Mouse (Mus musculus) T-helper 2 cell (primary cell): ENCODE data around the gene Nupl1.

Experiments used
- in situ Hi-C: fragments of 300-600 bp; cut with MboI, MseI; formaldehyde crosslinking; loops from one replicate; pipeline ENCODE4 v1.15.1; 2025; ENCODE audit warnings: high pct_unique_total_duplicates

Nupl1 gene

DNA sequence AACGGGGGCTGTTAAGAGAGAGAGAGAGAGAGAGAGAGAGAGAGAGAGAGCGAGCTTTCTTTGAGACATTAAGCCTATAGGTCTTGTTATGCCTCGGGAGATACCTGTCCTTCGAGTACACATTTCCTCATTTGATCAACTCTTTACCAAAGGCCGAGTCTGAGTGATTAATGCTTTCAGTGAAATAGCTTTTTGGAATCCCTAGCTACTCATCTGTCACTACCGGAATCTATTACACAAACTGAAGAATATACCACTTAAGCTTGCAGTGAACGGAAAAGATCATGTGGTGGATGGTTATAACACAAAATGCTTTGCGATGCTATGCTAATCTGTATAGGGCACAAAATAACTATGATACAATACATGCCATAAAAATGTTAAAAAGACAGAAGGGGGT is 865 bp downstream of the Nupl1 start:
- in situ Hi-C loops: loop anchor here (10.0 kb wide), 1 partner anchor 464 kb away; no protein-coding TSS in a partner anchor

DNA sequence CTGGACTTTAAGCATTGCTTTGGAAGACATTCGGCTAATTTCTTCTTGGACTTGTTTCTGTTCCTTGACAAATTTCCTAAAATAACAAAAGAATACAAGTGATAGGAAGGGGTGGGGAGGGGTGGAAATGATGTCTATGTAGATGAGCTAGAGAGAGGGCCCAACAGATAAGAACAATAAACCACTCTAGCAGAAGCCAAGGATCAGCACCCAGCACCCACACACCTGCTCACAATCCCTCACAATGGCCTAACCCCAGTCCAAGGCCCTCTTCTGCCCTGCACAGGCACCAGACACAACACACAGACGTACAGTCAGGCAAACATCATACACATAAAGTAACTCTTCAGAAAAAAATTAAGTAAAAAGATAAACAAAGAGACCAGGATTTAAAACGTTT is 12.7 kb downstream of the Nupl1 start:
- in situ Hi-C loops: no loop called here

DNA sequence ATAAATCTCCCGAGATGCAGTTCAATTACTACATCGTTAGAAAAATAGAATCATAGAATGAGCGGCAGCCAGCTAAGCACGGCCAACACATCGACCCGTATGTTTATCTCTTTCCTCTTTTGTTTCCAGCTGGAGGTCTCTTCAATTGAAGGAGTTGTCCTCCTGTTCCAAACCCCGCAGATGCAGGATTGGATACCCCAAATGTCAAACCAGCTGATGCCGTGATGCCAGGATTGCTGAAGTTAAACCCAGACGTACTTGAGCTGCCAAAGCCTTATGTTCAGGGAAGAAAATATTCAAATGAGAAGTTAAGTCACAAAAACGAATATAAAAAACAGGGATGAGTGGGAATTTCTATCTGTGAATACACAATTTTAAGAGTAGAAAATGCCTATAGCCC is 31.3 kb downstream of the Nupl1 start:
- in situ Hi-C loops: no loop called here

DNA sequence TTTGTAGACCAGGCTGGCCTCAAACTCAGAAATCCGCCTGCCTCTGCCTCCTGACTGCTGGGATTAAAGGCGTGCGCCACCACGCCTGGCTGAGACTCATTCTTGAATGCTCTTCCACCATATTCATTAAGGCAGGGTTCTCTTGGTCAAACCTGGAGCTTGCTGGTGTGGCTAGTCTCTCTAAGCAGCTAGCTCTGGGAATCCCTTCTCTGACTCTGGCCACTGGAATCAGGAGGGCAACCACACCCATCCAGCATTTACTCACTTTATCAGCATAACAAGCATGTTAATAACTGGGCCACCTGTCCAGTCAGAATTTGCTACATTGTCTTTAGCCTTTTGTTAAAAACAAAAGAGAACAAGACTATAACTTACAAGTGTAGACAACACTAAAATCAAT is 33.6 kb downstream of the Nupl1 start:
- in situ Hi-C loops: no loop called here

DNA sequence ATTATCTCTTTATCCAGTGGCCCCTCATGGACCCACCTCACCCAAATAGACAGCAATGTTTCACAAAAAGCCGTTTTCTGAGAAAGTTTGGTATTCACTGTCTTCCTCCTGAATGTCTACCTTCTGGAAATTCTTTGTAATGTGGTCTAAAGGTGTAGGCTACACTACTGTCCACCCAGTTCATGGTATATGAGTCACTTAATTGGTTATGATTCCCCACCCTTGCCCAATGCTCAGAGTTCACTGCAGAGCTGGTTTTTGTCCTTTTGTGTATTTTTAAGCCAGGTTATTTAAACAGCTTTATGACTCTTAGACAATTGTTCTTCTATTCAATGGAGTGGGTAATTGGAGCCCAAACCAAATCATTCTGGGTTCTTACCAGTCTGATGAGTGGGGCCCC is 35.1 kb downstream of the Nupl1 start:
- in situ Hi-C loops: no loop called here

DNA sequence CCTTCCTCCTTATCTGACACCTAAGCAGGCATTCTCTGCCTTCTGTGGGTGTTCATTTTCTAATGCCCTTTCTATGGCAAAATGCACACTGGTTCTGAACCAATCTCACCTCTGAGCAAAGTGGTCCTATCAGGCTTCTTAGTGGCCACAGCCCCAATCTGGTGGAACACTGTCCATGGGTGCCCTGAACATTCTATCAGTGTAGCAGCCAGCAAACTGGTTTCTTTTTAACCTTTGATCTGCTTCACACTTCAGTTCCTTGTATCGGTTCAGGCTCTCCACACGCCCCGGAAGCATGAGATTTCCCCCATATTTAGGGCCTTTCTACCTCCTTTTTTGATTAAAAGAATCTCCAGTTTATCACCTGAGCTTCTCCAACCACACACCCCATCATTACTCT is 36.2 kb downstream of the Nupl1 start:
- in situ Hi-C loops: no loop called here

DNA sequence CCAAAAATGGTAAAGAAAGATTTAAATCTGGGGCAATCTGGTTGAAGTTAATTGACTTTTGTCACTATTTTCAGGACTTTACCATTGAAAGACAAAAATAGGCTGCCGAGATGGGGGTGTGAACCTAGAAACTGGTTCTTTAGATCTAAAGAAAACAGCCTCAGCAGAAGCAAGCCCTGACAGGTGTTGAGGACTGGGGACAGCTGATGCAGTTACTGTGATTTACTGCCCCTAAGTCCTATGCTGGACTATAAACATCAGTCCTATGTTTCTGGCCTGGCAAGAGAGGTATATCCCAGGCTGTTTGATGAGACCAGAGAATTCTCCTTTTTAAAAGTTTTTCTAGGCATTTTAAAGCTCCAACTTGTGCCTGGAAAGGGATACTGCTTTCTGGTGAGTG is 37.2 kb downstream of the Nupl1 start:
- in situ Hi-C loops: no loop called here

DNA sequence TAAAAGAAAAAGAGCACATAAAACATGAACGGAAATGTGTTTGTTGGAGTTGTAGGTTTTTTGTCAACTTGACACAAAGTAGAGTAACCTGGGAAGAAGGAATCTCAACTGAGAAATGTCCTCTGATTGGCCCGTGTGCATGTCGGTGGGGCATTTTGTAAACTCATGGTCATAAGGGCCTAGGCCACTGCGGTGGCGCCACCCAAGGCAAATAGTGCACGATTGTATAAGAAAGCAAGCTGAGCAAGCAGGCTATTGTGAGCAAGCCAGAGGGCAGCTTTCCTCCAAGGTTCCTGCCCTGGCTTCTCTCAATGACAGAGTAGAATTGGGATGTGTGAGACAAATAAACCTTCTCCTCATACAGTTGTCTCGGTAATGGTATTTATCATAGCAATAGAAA is 42.1 kb downstream of the Nupl1 start:
- in situ Hi-C loops: no loop called here

DNA sequence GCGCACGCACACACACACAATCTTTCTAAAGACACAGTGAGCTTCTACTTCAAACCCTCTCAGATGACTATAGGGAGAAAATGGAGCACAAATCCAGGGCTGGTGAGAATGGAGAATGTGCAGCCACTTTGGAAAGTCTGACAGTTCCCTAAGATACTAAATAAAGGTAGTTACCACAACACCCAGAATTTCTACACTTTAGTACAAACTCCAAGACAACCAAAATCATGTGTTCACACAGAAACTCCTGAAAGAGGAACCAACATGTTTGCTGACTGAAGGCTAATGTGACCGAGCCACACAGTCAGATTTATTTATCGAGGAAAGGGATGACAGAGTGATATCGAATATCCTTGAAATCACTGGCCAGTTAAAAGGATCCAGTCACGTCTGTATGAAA is 46.2 kb downstream of the Nupl1 start:
- in situ Hi-C loops: no loop called here

DNA sequence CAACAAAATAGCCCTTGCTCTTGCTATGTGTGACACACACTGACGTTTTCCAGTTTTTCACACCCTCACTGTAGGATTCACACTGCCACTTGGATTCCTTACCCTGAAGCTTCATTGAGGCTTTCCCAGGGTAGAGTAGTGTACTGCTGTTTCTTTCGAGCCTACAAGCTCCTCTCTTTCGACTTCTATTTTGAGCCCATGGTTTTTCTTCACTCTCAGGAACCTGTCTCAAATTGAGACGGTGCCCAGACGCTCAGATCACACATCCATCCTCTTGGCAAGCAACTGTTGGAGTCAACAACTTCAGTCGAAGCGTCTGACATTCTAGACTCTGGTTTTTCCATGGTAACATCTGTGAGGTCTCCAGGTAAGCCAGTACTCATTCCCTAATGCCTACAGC is 54.3 kb downstream of the Nupl1 start, which contains the start of gene Atp8a2:
Atp8a2 (minus strand) TSS at position 296 of the 400 bp plus-strand sequence.
- in situ Hi-C loops: loop anchor here (10.0 kb wide), 1 partner anchor 1968 kb away; no protein-coding TSS in a partner anchor

DNA sequence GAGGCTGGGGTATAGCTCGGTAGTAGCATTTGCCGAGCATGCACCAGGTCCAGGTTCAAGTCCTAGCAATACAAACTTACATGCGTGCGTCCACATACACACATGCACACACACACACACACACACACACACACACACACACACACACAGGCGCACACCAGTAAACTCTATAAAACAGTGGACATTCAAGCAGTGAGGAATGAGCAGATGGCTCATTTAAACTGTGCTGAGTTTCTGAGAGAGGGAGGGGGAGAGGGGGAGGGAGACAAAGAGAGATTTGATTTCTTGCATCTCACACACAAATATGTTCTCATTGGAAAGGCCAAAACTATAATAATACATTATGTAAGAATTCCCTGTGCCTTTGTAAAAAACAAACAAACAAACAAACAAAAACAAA is 55.2 kb downstream of the Nupl1 start:
- in situ Hi-C loops: loop anchor here (10.0 kb wide), 1 partner anchor 1969 kb away; no protein-coding TSS in a partner anchor

DNA sequence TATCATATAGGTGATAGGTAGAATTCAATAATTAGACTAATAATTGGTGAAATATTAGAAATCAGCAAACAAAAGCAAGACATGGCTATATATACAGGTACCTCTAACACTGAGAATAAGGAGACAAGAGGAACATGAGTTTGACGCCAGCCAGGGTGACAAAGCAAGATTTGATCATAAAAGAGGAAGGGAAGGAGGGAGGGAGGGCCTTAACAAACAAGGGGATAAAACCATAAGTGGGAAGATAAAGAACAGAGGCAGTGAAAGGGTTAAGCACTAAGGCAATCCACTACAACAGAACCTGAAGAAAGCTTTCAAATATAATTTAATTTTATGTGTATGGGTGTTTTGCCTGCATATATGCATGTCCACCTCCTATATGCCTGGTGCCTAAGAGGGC is 56.6 kb downstream of the Nupl1 start:
- in situ Hi-C loops: loop anchor here (10.0 kb wide), 1 partner anchor 1970 kb away; no protein-coding TSS in a partner anchor

DNA sequence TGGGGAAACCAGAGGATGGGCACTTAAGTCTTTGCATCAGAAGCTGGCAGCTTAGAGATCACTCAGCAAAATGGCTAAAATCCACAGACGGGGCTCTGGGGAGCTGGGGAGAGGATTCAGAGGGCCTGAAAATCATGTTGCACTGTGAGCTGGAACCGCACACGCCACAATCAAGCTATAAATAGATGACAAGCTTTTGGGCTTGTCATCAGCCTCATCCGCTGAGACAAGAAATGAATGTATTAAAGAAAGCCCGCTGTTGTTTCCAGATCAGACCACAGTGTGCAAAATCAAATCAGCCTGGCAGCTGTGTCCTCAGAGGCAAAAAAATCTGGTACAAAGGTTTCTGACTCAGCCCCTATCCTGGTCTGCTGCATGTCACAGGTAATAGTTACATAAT is 61.5 kb downstream of the Nupl1 start:
- in situ Hi-C loops: loop anchor here (10.0 kb wide), 1 partner anchor 1975 kb away; no protein-coding TSS in a partner anchor

DNA sequence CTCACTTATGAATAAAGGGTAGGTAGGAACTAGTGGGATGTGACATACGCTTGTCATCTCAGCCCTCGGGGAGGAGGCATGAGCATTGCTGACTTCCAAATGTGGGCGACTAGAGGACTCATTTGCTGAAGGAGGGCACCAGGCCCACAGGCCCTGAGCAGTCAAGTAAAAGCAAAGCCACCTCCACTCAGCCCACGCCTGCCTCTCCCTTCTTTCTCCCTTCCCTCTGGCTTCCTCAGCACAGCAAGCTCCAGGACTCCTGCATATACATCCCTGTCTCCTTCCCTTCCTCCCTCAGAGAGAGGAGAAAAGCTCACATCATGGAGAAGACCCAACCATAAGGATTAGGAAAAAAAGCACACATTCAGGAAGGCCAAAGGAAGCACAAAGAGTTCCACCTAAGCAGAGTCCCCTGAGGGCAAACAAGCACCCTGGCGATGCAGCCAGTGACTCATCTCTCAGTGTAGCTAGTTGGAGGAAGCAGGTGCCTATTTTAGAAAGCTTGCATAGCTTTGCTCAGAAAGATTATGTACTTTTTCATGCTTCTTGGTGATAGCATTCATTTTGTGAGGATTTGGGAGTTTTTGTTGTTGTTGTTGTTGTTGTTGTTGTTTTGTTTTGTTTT is 62.9 kb downstream of the Nupl1 start:
- in situ Hi-C loops: no loop called here

DNA sequence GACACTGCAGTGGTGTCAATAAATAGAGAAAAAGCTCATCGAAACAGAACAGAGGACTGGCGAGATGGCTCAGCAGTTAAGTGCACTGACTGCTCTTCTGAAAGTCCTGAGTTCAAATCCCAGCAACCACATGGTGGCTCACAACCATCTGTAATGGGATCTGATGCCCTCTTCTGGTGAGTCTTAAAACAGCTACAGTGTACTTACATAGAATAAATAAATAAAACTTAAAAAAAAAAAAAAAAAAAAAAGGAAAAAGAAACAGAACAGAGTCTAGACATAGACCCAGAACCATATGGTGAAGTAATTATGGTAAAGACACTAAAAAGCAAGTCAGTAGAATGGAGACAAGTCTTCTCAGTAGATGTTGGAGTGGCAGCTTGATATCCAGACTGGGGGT is 69.9 kb downstream of the Nupl1 start:
- in situ Hi-C loops: no loop called here

DNA sequence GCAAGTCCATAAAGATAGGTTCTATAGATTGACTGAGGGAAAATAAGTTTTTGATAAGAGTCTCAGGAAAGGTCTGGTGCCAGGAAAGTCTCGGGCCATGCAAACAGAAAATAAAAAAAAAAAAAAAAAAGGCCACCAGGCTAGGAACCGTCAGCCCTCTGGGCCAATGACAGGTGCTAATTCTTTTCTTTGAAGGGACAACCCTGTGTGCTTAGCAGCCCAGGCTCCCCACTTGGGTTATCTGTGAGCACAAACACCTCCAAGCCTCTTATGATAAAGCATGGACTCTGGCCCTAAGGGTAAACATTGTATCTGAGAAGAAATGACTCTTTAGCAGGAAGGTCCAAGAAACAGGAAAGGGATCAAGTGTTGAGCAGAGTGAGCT is 72.7 kb downstream of the Nupl1 start:
- in situ Hi-C loops: no loop called here

DNA sequence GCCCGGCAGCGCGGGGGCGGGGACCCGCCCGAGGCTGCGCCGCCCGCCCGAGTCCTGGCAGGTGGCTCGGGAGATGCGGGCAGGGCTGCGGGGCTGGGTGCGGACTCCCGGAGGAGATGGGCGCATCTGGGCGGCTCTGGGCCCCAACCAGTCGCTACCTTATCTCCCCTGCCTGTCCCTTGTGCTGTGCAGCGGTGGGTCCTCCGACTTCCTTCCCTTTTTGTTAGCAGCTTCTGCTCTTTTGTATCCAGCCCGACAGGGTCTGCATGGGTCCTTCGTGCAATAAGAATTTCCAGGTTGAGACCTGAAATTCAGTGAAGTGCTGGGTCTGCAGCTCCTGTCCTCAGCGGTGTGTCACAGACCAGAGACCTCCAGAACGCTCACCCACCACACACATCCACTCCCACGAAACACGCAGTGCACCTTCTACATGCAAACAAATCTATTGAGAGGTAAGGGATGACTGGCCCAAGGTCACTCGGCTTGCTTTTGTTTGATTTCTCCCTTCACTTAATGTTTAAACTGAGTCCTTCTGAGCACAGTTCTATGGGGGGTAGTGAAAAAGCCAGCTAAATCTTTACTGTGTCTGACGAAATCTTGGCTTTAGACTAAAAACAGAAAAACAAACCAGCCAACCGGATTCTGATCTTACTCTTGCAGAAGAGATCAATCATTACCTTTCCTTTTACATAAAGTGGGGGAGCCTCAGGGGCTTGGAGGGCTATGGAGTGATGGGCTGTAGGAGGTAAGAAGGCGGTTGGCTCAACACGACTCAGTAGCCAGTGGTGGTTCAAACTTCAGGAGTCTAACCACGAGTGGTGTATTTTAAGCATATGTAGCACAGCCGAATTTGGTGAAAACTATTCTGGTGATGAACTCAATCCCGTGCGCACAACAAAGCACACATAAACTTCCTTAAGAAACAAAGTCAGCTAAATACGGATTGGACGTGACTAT is 73.3 kb downstream of the Nupl1 start:
- in situ Hi-C loops: no loop called here

DNA sequence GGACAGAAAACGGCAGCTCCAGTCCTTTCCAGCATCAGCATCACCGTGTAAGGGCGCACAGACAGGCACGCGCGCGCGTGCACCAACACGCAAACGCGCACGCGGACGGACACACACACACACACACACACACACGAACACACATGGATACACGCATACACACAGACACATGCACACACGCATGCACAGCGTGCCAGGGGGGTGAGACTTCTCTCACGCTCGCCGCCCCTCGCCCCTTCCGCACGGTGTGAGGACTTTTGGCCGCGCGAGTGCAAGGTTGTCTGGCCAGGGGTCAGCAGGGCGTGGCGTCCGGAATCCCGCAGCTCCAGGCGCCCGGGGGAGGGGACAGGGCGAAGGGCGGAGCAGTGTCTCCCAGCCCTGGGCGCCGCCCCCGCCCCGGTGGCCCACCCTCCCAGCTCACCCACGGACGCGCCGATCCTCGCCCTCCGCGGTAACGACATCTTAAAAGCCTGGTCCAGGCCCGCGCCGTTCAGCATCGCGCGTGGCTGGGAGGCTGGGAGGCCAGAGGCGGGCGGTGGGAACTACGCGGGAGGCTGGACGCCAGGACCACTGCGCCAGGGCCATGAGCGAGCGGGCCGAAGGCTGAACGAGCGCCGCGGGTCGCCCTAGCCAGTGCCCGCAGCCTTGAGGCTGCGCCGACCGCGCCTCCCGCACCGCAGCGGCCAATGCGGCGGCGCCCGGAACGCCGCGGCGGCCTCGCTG is 74.2 kb downstream of the Nupl1 start:
- in situ Hi-C loops: no loop called here

DNA sequence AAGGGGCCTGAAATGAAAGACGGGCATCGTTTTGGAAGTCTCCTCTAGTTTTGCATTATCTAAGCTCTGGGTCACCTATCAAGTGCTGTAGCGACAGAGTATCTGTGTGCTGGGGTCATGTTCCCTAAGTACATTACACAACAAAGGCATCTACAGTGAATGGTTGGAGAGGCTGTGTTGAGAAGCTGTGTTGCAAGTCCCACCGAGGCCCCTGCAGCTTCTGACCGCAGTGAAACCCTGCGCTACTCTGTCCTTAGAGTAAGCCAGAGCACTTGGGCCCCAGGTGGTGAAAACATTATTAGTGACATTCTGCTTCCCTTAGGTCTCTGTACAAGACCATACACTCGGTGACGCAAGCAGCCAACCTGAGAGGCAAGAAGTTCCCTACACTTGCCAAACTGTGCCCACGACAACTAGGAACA is 74.8 kb downstream of the Nupl1 start:
- in situ Hi-C loops: no loop called here

DNA sequence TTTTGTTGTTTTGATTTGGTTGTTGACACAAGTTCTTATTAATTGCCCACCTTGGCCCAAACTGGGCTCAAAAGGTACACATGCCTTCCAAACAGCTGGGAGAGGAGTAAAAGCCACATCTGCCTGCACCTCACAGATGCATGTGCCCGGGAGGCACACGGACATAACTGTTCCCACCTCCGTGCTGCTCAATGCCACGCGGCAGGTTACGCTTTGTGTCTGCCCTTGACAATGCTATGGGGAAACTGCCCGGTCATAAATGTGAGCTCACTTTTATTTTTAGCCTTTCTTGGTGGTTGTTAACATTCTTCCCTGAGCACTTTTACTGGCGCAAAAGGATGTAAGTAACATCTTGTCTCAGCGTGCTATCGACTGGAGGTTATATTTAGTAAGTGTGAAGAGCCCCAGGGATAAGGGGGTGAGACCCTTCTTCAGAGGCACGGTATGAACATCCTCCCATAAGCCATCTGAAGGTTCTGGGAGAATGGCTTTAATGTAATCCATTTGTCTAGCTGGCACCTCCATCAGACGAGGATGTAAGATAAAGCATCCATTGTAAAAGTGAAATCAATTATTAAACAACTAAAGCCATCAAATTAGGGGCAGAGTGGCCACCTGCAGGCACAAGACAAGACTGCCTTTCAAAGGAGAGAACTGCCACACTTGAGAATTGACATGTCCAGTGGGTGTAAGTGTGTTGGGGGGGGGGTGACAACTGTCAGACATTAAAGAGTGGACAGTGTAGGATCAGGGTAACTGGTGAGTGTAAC is 78.8 kb downstream of the Nupl1 start:
- in situ Hi-C loops: no loop called here
